In the genomic region with DNA sequence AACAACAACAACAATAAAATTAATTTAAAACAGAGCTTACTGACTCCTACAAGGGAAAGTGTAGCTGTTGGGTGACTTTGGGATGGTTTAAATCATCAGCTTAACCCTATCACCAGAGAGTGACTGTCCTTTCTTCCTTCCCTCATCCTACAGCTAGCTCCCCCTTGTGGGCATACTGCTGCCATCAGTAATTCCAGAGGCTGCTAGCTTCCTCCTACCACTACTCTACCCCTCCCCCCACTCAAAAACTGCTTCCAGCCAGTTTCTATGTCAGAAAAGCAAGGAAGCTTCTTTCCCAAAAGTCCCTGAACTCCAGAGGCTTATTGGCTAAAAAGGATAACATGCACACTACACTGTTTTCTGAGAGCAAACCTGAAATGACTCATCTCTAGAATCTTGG, we compare ENCODE assay signal across 7 mouse cellular contexts.
A peak's percentile ranks its signal among the peaks of the same experiment; 100 is the strongest.
DNase-seq lines count a peak whose midpoint lies in the region; ATAC-seq and TF ChIP-seq lines count a peak whose summit lies in the region.

No protein-coding gene starts in this region.

- no peaks in the 10 kb centered on the region for H3K79me2 ChIP-seq in CH12.LX (replicated peaks; ENCODE audit: control insufficient read depth, extremely low read depth, insufficient read depth, poor library complexity, severe bottlenecking)

- H3K4me2 ChIP-seq in kidney, postnatal 0 days (ENCODE audit: low read length) = no peak overlapping the region
- H3K4me2 ChIP-seq in kidney, embryonic 16.5 days (replicated peaks; ENCODE audit: low read depth, low read length) = no peak overlapping the region
- H3K4me2 ChIP-seq in CH12.LX (ENCODE audit: insufficient read depth, low read depth, poor library complexity, severe bottlenecking) = no peak overlapping the region

- no peaks in the 10 kb centered on the region for H3K4me1 ChIP-seq in kidney, postnatal 0 days (replicated peaks; ENCODE audit: insufficient read depth, low read length)
- no peaks in the 10 kb centered on the region for H3K4me1 ChIP-seq in kidney, embryonic 16.5 days (ENCODE audit: insufficient read depth, low read length)
- H3K4me1 ChIP-seq in CH12.LX (ENCODE audit: control insufficient read depth in 1 of 2, insufficient read depth in 2 of 2) = no peaks in the 10 kb centered on the region

- H3K36me3 ChIP-seq in kidney, postnatal 0 days (ENCODE audit: insufficient read depth, low read length) = no peaks in the 10 kb centered on the region
- no peaks in the 10 kb centered on the region for H3K36me3 ChIP-seq in kidney, embryonic 16.5 days (ENCODE audit: insufficient read depth, low read length)
- no peaks in the 10 kb centered on the region for H3K36me3 ChIP-seq in CH12.LX (replicated peaks in 1 of 2; ENCODE audit: control insufficient read depth in 1 of 2, insufficient read depth in 1 of 2, low read length in 1 of 2)

- no peak for TF ChIP-seq POLR2A in CH12.LX (IDR thresholded peaks at IDR 0.05; ENCODE audit: low read depth, low read length)

- no peak overlapping the region for H3K4me3 ChIP-seq in kidney, postnatal 0 days (replicated peaks; ENCODE audit: low read depth, low read length)
- no peak overlapping the region for H3K4me3 ChIP-seq in kidney, embryonic 16.5 days (ENCODE audit: low read length)
- H3K4me3 ChIP-seq in CH12.LX (replicated peaks in 1 of 3; ENCODE audit: low read depth in 2 of 3, low read length in 2 of 3, poor library complexity in 1 of 3) = no peak overlapping the region

- dilution Hi-C loops in CH12.LX (cut with MboI; ENCODE audit: extremely low pct_ligation_motif_present, extremely low pct_unique_long_range_greater_than_20kb, low sequenced_read_pairs) = no loop called here

- in situ Hi-C loops in CH12.LX (cut with MboI; ENCODE audit: low pct_ligation_motif_present, low pct_unique_long_range_greater_than_20kb, low sequenced_read_pairs) = no loop called here

- no peak for TF ChIP-seq EP300 in CH12.LX (IDR thresholded peaks at IDR 0.05; ENCODE audit: low read length)

- no peak for ATAC-seq in kidney, postnatal 0 days (replicated peaks; ENCODE audit: low FRiP score, low read depth)
- no peak for ATAC-seq in kidney, embryonic 16.5 days (ENCODE audit: low FRiP score, low TSS enrichment)
- no peak for ATAC-seq in erythroid progenitor cell, adult 5-6 weeks (replicated peaks; ENCODE audit: low FRiP score, poor library complexity, severe bottlenecking)

- no peak overlapping the region for H3K27ac ChIP-seq in kidney, postnatal 0 days
- no peak overlapping the region for H3K27ac ChIP-seq in kidney, embryonic 16.5 days (ENCODE audit: low read length)
- no peak overlapping the region for H3K27ac ChIP-seq in CH12.LX (ENCODE audit: insufficient read depth, low read depth)

- TF ChIP-seq RAD21 in CH12.LX (IDR thresholded peaks at IDR 0.05; ENCODE audit: low read depth, low read length) = peak; percentile 17

- H3K27me3 ChIP-seq in kidney, postnatal 0 days (ENCODE audit: insufficient read depth, low read length) = no peaks in the 10 kb centered on the region
- H3K27me3 ChIP-seq in kidney, embryonic 16.5 days (ENCODE audit: insufficient read depth, low read length) = no peaks in the 10 kb centered on the region; the same call in 1 of the 2 replicates
- no peaks in the 10 kb centered on the region for H3K27me3 ChIP-seq in CH12.LX (replicated peaks)

- DNase-seq in kidney, postnatal 0 days (ENCODE audit: low spot score) = peak; percentile 34
- DNase-seq in CH12.LX (ENCODE audit: extremely low read depth) = peak; percentile 23
- DNase-seq in NIH3T3 (ENCODE audit: low read depth) = peak; percentile 1
- DNase-seq in heart, postnatal 4 days = peak; percentile 55
- no peak for DNase-seq in frontal cortex, postnatal 36 days (ENCODE audit: low spot score in 2 of 2)

- no peaks in the 10 kb centered on the region for H3K9me3 ChIP-seq in kidney, postnatal 0 days (replicated peaks; ENCODE audit: low read length)
- H3K9me3 ChIP-seq in kidney, embryonic 16.5 days (ENCODE audit: low read length) = no peaks in the 10 kb centered on the region
- no peaks in the 10 kb centered on the region for H3K9me3 ChIP-seq in CH12.LX (replicated peaks; ENCODE audit: low read length)

- TF ChIP-seq CTCF in kidney, postnatal 0 days (IDR thresholded peaks at IDR 0.05; ENCODE audit: low read depth) = peak; percentile 55
- peak in 1 of 2 experiments; percentile 50; a peak in 2 of 4 replicates for TF ChIP-seq CTCF in CH12.LX (conservative IDR thresholded peaks at IDR 0.05 in 1 of 2, IDR thresholded peaks at IDR 0.05 in 1 of 2; ENCODE audit: low read depth in 2 of 2, low read length in 2 of 2)

- H3K9ac ChIP-seq in kidney, postnatal 0 days (ENCODE audit: low read depth, low read length) = no peak overlapping the region
- no peak overlapping the region for H3K9ac ChIP-seq in kidney, embryonic 16.5 days (replicated peaks; ENCODE audit: low read length)
- no peak overlapping the region for H3K9ac ChIP-seq in CH12.LX (ENCODE audit: insufficient read depth, low read depth)

TF ChIP-seq in CH12.LX, 34 proteins besides CTCF, POLR2A, EP300 and RAD21:
- no peak for TF ChIP-seq POLR2AphosphoS2 (IDR thresholded peaks at IDR 0.05; ENCODE audit: low read depth, low read length)
- TF ChIP-seq E2F4 (IDR thresholded peaks at IDR 0.05; ENCODE audit: insufficient replicate concordance, low read depth, low read length) = no peak
- peak; percentile 35 for TF ChIP-seq SMC3 (IDR thresholded peaks at IDR 0.05; ENCODE audit: low read depth, low read length)
- no peak for TF ChIP-seq TCF12 (IDR thresholded peaks at IDR 0.05; ENCODE audit: low read depth, low read length)
- no peak for TF ChIP-seq CHD2 (IDR thresholded peaks at IDR 0.05; ENCODE audit: low read length)

Comparison
In these comparisons a context has a peak if more than half of its experiments do, and no peak if none do; other contexts are left out.
1. DNase-seq: peak in kidney, postnatal 0 days (single experiment), CH12.LX (single experiment), NIH3T3 (single experiment) and heart, postnatal 4 days (single experiment); none in frontal cortex, postnatal 36 days (0 of 2).